Comparison of ENCODE assay signal across 8 mouse cellular contexts in genomic region chr17:24211631-24212440, GRCm38 (mm10). TPM values are rescaled to one million over a fixed set of nuclear protein-coding genes. Genes with fewer than 3 reads are reported as not detected.
DNase-seq lines count a peak whose midpoint lies in the region; ATAC-seq and TF ChIP-seq lines count a peak whose summit lies in the region.

No protein-coding gene starts in this region.

- intact Hi-C loops in left cerebral cortex, adult 2 months (cut with DNase I) = no loop called here

- H3K9ac ChIP-seq in hindbrain, postnatal 0 days (replicated peaks; ENCODE audit: low read length) = peak overlapping the region; percentile 67

- no peaks in the 10 kb centered on the region for H3K27me3 ChIP-seq in hindbrain, postnatal 0 days (ENCODE audit: insufficient read depth, low read length)
- no peaks in the 10 kb centered on the region for H3K27me3 ChIP-seq in splenic B cell, adult 2 months (ENCODE audit: control insufficient read depth, insufficient read depth, low read length, poor library complexity, severe bottlenecking)

- WGBS in hindbrain, postnatal 0 days = 1% methylated on average over 37 of the region's 37 CpGs

- no peaks in the 10 kb centered on the region for H3K9me3 ChIP-seq in hindbrain, postnatal 0 days (ENCODE audit: low read length)

- H3K36me3 ChIP-seq in hindbrain, postnatal 0 days (ENCODE audit: insufficient read depth, low read length) = peaks cover 7% of the 10 kb centered on the region; the same call in 1 of the 2 replicates
- no peaks in the 10 kb centered on the region for H3K36me3 ChIP-seq in splenic B cell, adult 2 months (ENCODE audit: control insufficient read depth, insufficient read depth, low read length, poor library complexity, severe bottlenecking)

- peak; percentile 42 for DNase-seq in gastrocnemius, postnatal 10 days
- DNase-seq in gastrocnemius, adult 8-10 months (ENCODE audit: low spot score in 2 of 2) = no peak
- DNase-seq in cerebellum, adult 8-10 months = peak; percentile 78
- peak; percentile 92 for DNase-seq in forelimb bud, embryonic 11.5 days (ENCODE audit: low read depth, low spot score)
- peak; percentile 93 for DNase-seq in hindbrain, postnatal 0 days (ENCODE audit: low spot score)
- DNase-seq in left cerebral cortex, adult 2 months (ENCODE audit: extremely low spot score in 1 of 2, low spot score in 2 of 2) = peak; percentile 85 to 86
- DNase-seq in splenic B cell, adult 2 months (ENCODE audit: low read depth, low spot score) = peak; percentile 40

- H3K4me2 ChIP-seq in hindbrain, postnatal 0 days (ENCODE audit: low read depth, low read length) = peak overlapping the region; percentile 94

- H3K4me1 ChIP-seq in hindbrain, postnatal 0 days (ENCODE audit: insufficient read depth, low read length) = peaks cover 47% of the 10 kb centered on the region

- H3K4me3 ChIP-seq in hindbrain, postnatal 0 days (ENCODE audit: low read length) = peak overlapping the region; percentile 49
- peak overlapping the region; percentile 66 for H3K4me3 ChIP-seq in left cerebral cortex, adult 2 months

- ATAC-seq in hindbrain, postnatal 0 days = peak; percentile 80
- peak; percentile 38; the same call in 1 of the 2 replicates for ATAC-seq in megakaryocyte, adult 5-6 weeks (ENCODE audit: poor library complexity, severe bottlenecking)

- H3K27ac ChIP-seq in hindbrain, postnatal 0 days = peak overlapping the region; percentile 93
- H3K27ac ChIP-seq in left cerebral cortex, adult 2 months = peak overlapping the region; percentile 99

- no peak for TF ChIP-seq CTCF in hindbrain, postnatal 0 days (IDR thresholded peaks at IDR 0.05; ENCODE audit: low read depth)
- TF ChIP-seq CTCF in left cerebral cortex, adult 2 months (IDR thresholded peaks at IDR 0.05) = no peak

RNA-seq across cellular contexts. Expression of gene Ntn3, which starts 2.5 kb away (rescaled TPM):
- total RNA-seq in gastrocnemius, postnatal 10 days (2021) = 1 to 10 TPM; 1.6 to 2.5 TPM
- under 1 TPM; 0.19 to 0.53 (median 0.42) TPM for total RNA-seq in gastrocnemius, adult 8-10 months (2022)
- total RNA-seq in hindbrain, postnatal 0 days (2014; rRNA removed) = 26.9 and 32.5 TPM in 2 replicates
- polyA plus RNA-seq in hindbrain, postnatal 0 days (2015; fragmentation: Nextera tagmentation; extraction: Ambion mirVana) = 4.1 and 4.3 TPM in 2 replicates
- 10 to 100 TPM; 10.5 to 11.5 TPM for total RNA-seq in left cerebral cortex, adult 2 months (2021)
- 0.11 TPM in 1 of 2 replicates, not detected in the other for total RNA-seq in megakaryocyte, adult 5-6 weeks (2015)
- 0.08 TPM in 1 of 2 replicates, not detected in the other for total RNA-seq in megakaryocyte, adult 5-6 weeks (2017)

RNA-seq across cellular contexts. Expression of gene Tbc1d24, which starts 6.5 kb away (rescaled TPM):
- total RNA-seq in gastrocnemius, postnatal 10 days (2021) = 1 to 10 TPM; 5.8 to 8.9 TPM
- 1 to 10 TPM; 4.8 to 7.0 (median 5.8) TPM for total RNA-seq in gastrocnemius, adult 8-10 months (2022)
- 145 and 151 TPM in 2 replicates for total RNA-seq in hindbrain, postnatal 0 days (2014; rRNA removed)
- polyA plus RNA-seq in hindbrain, postnatal 0 days (2015; fragmentation: Nextera tagmentation; extraction: Ambion mirVana) = 21.1 and 22.8 TPM in 2 replicates
- total RNA-seq in left cerebral cortex, adult 2 months (2021) = 10 to 100 TPM; 63.3 to 69.7 TPM
- total RNA-seq in megakaryocyte, adult 5-6 weeks (2015) = 5.5 and 11.8 TPM in 2 replicates
- total RNA-seq in megakaryocyte, adult 5-6 weeks (2017) = 4.0 and 4.6 TPM in 2 replicates

RNA-seq across cellular contexts. Expression of gene Tedc2, which starts 8.8 kb away (rescaled TPM):
- 1 to 10 TPM; 2.5 to 4.0 TPM for total RNA-seq in gastrocnemius, postnatal 10 days (2021)
- total RNA-seq in gastrocnemius, adult 8-10 months (2022) = 1 to 10 TPM; 1.1 to 1.5 (median 1.3) TPM
- total RNA-seq in hindbrain, postnatal 0 days (2014; rRNA removed) = 18.5 and 19.3 TPM in 2 replicates
- 9.8 and 10.2 TPM in 2 replicates for polyA plus RNA-seq in hindbrain, postnatal 0 days (2015; fragmentation: Nextera tagmentation; extraction: Ambion mirVana)
- 10 to 100 TPM; 10.8 to 11.0 TPM for total RNA-seq in left cerebral cortex, adult 2 months (2021)
- 6.6 and 7.8 TPM in 2 replicates for total RNA-seq in megakaryocyte, adult 5-6 weeks (2015)
- total RNA-seq in megakaryocyte, adult 5-6 weeks (2017) = 12.3 and 13.5 TPM in 2 replicates

RNA-seq across cellular contexts. Expression of gene Ccnf, which starts 39.4 kb away (rescaled TPM):
- total RNA-seq in gastrocnemius, postnatal 10 days (2021) = 1 to 10 TPM; 5.0 to 8.2 TPM
- under 1 TPM; 0.10 to 0.48 (median 0.32) TPM for total RNA-seq in gastrocnemius, adult 8-10 months (2022)
- total RNA-seq in hindbrain, postnatal 0 days (2014; rRNA removed) = 6.8 and 10.2 TPM in 2 replicates
- 7.1 and 7.6 TPM in 2 replicates for polyA plus RNA-seq in hindbrain, postnatal 0 days (2015; fragmentation: Nextera tagmentation; extraction: Ambion mirVana)
- total RNA-seq in left cerebral cortex, adult 2 months (2021) = 1 to 10 TPM; 7.9 to 8.8 TPM
- total RNA-seq in megakaryocyte, adult 5-6 weeks (2015) = 34.1 and 35.1 TPM in 2 replicates
- 40.4 and 49.4 TPM in 2 replicates for total RNA-seq in megakaryocyte, adult 5-6 weeks (2017)

RNA-seq across cellular contexts. Expression of gene Atp6v0c, which starts 42.3 kb away (rescaled TPM):
- 100 to 1,000 TPM; 180 to 191 TPM for total RNA-seq in gastrocnemius, postnatal 10 days (2021)
- 100 to 1,000 TPM; 152 to 173 (median 158) TPM for total RNA-seq in gastrocnemius, adult 8-10 months (2022)
- 780 and 854 TPM in 2 replicates for total RNA-seq in hindbrain, postnatal 0 days (2014; rRNA removed)
- 2,172 and 2,275 TPM in 2 replicates for polyA plus RNA-seq in hindbrain, postnatal 0 days (2015; fragmentation: Nextera tagmentation; extraction: Ambion mirVana)
- total RNA-seq in left cerebral cortex, adult 2 months (2021) = 1,000 to 10,000 TPM; 1,211 to 1,240 TPM
- 468 and 476 TPM in 2 replicates for total RNA-seq in megakaryocyte, adult 5-6 weeks (2015)
- 175 and 180 TPM in 2 replicates for total RNA-seq in megakaryocyte, adult 5-6 weeks (2017)

Comparison
In these comparisons a context has a peak if more than half of its experiments do, and no peak if none do; other contexts are left out.
1. DNase-seq: peak in gastrocnemius, postnatal 10 days (single experiment), cerebellum, adult 8-10 months (single experiment), forelimb bud, embryonic 11.5 days (single experiment), hindbrain, postnatal 0 days (single experiment), left cerebral cortex, adult 2 months (2 of 2) and splenic B cell, adult 2 months (single experiment); none in gastrocnemius, adult 8-10 months (0 of 2).
2. RNA of gene Tbc1d24, which starts 6.5 kb away (total RNA-seq): 145 to 151 TPM in hindbrain, postnatal 0 days and 63.3 to 69.7 TPM in left cerebral cortex, adult 2 months; 5.8 to 8.9 TPM in gastrocnemius, postnatal 10 days, 4.8 to 7.0 TPM in gastrocnemius, adult 8-10 months and 4.0 to 11.8 TPM in megakaryocyte, adult 5-6 weeks; every median in the first group is over 4 times any median in the second.